Mouse (Mus musculus) small intestine, adult 2 months (tissue): Measurements from ENCODE around the gene Polr2c.

Experiments used
- CTCF ChIP-seq: fragments of 200-500 bp; IDR thresholded peaks from 2 replicates; pipeline ENCODE4 v1.5.1; 2012; ENCODE audit warnings: low read depth, mild to moderate bottlenecking, control low read depth, inconsistent platforms, low read length, moderate library complexity, mixed read lengths; ENCODE audit not compliant: insufficient replicate concordance, insufficient read length; ENCODE audit errors: extremely low read depth
- POLR2A ChIP-seq: fragments of 200-500 bp; IDR thresholded peaks from 2 replicates; pipeline ENCODE4 v1.6.1; 2012; ENCODE audit warnings: low read depth, mild to moderate bottlenecking, control low read depth, inconsistent platforms, low read length, moderate library complexity

- no peak for TF ChIP-seq CTCF
- TF ChIP-seq POLR2A, result no peak
Observed at GRCm38 (mm10) chr8:94922602-94923001, 65.4 kb downstream of the Polr2c start.
